Mouse (Mus musculus) gastrocnemius, adult 2 months (tissue): ENCODE results near the gene Atxn1. TPM values are rescaled to one million over a fixed set of nuclear protein-coding genes. Genes with fewer than 3 reads are reported as not detected.

Experiments used
- DNase-seq: peaks from one replicate; pipeline ENCODE4 v3.0.0; 2022
- H3K27ac ChIP-seq: fragments of 200-600 bp; 2 replicates; pipeline ENCODE4 v1.8.1; 2022; ENCODE audit warnings: mild to moderate bottlenecking
- H3K4me3 ChIP-seq: fragments of 200-600 bp; 2 replicates; pipeline ENCODE4 v1.8.1; 2022; ENCODE audit warnings: mild to moderate bottlenecking, moderate library complexity
- CTCF ChIP-seq: fragments of 200-600 bp; IDR thresholded peaks from 2 replicates; pipeline ENCODE4 v1.8.1; 2022; ENCODE audit warnings: antibody characterized with exemption, mild to moderate bottlenecking, moderate library complexity
- intact Hi-C: fragments of 180-260 bp; cut with DNase I; formaldehyde crosslinking; loops from one replicate; pipeline ENCODE4 v1.15.1; 2025
- total RNA-seq, 2 experiments: library from RNA; stranded (reverse); gene quantifications; 2 replicates each; pipeline ENCODE4 v1.2.3; 2021

The Atxn1 gene
- total RNA-seq, 2 experiments from 2014 or later, result 40.4 to 56.3 TPM

DNA sequence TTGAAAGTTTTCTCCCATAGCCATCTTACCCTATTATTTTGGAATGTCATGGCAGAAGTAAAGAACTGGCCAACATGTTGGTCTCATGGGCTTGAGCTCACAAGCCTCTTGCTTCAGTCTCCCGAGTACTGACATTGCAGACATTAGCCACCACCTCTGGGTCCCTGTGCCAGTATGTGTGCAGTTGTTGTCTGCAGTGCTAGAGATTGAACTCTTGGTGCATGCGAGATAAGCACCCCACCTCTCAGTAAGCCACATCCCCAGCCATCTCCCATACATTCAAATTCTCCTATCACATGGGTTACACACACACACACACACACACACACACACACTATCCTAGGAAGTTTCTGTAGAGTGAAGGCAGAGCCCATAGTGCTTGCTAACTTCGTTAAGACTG, 464.9 kb downstream of the Atxn1 start:
- Histone ChIP-seq H3K27ac (peak overlapping the region; percentile 91), H3K4me3 (peak overlapping the region; percentile 65; the same call in 1 of the 2 replicates)
- no peak for DNase-seq
- no peak for TF ChIP-seq CTCF
- intact Hi-C loops, result no loop called here
